Mouse (Mus musculus): ENCODE measurements around the gene Exosc6. TPM values are rescaled to one million over a fixed set of nuclear protein-coding genes. Genes with fewer than 3 reads are reported as not detected.
"Not testable (repeated sequence)": the region's sequence is repeated elsewhere in the genome, so short reads cannot be mapped to it uniquely, and the experiment has no call there.

Gene Exosc6
- polyA plus RNA-seq (2015; fragmentation: Nextera tagmentation; extraction: Ambion mirVana), result 5.6 and 6.4 TPM in 2 replicates

DNA sequence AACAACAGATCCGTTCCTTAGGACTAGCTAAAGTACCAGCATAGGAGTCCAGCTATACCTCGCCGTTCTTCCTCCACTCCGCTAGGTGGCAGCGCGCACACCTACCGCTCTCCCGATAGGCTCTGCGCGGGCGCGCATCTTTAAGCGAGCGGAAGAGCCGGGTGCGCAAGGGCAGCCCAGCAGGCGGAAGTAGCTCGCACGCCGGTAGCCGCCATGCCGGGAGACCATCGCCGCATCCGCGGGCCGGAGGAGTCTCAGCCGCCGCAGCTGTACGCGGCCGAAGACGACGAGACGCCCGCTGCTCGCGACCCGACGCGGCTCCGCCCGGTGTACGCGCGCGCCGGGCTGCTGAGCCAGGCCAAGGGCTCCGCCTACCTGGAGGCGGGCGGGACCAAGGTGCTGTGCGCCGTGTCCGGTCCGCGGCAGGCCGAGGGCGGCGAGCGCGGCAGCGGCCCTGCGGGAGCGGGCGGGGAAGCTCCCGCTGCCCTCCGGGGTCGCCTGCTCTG is at the start of gene Exosc6:
Gene Exosc6, plus strand, starts transcription at position 182 of the 506 bp plus-strand sequence.
- peak within 1 kb of the TSS; percentile 86 for H3K4me2 ChIP-seq (ENCODE audit: low read depth, low read length)
- under 1% methylated on average over 61 of the region's 68 CpGs for WGBS
- peaks cover 43% of the 10 kb centered on the region for H3K36me3 ChIP-seq (ENCODE audit: control insufficient read depth, insufficient read depth)
- peak; percentile 90 for ATAC-seq (replicated peaks; ENCODE audit: extremely low read depth, insufficient read depth, low FRiP score)
- peak within 1 kb of the TSS; percentile 86 for H3K9ac ChIP-seq (ENCODE audit: low read length)
- peak within 1 kb of the TSS; percentile 84 for H3K4me3 ChIP-seq (ENCODE audit: low read length)
- no peaks in the 10 kb centered on the region for H3K27me3 ChIP-seq (ENCODE audit: control insufficient read depth, insufficient read depth, low read length)
- H3K4me1 ChIP-seq (ENCODE audit: control insufficient read depth, insufficient read depth, low read length), result peaks cover 13% of the 10 kb centered on the region
- no peaks in the 10 kb centered on the region for H3K9me3 ChIP-seq (replicated peaks; ENCODE audit: control insufficient read depth, low read length)
- H3K27ac ChIP-seq (ENCODE audit: low read length), result peak within 1 kb of the TSS; percentile 83

DNA sequence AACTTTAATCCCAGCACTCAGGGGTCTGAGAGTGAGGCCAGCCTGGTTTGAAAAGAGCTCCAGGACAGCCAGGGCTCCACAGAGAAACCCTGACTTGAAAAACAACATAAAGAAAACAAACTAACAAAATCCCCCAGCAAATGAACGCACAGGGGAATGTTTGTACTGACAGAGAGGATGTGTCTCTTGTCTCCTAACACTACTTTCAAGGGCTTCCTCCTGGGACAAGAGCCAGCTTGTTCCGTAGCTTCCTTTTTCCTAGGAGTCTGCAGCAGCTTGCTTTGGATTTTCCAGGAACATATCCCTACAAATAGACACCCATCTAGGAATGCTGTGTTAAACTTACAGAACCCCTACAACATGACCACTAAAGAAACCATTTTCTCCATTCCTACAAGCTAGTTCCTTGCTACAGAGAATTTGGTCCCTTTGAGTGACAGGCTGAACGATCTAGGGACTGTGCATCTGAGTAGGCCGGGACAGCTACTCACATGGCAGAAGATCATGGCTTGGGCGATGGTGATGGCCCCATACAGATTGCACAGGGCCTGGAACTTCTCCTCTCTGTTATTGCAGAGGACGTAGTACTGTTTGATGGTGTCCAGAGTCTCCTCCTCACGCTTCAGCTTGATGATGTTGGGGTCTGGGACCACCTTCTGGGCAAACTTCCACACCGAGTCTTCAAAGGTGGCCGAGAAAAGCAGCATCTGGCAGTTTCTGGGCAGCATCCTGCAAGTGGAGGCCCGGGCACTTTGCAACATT is 45.7 kb upstream of the Exosc6 start:
- H3K9me3 ChIP-seq (replicated peaks; ENCODE audit: control insufficient read depth, low read length); H3K9ac ChIP-seq (ENCODE audit: low read length); H3K4me3 ChIP-seq (ENCODE audit: low read length); H3K4me2 ChIP-seq (ENCODE audit: low read depth, low read length); H3K4me1 ChIP-seq (ENCODE audit: control insufficient read depth, insufficient read depth, low read length); H3K27me3 ChIP-seq (ENCODE audit: control insufficient read depth, insufficient read depth, low read length); ATAC-seq (replicated peaks; ENCODE audit: extremely low read depth, insufficient read depth, low FRiP score); H3K27ac ChIP-seq (ENCODE audit: low read length): not testable (repeated sequence)
- WGBS, result 83% methylated on average over 8 of the region's 10 CpGs
- H3K36me3 ChIP-seq (ENCODE audit: control insufficient read depth, insufficient read depth), result peaks cover 18% of the 10 kb centered on the region

GRCm38 (mm10) chr8:111026609-111027008 is 29.5 kb upstream of the Exosc6 start:
- not testable (repeated sequence) for H3K27me3 ChIP-seq (ENCODE audit: control insufficient read depth, insufficient read depth, low read length); H3K4me1 ChIP-seq (ENCODE audit: control insufficient read depth, insufficient read depth, low read length); H3K27ac ChIP-seq (ENCODE audit: low read length); H3K9me3 ChIP-seq (replicated peaks; ENCODE audit: control insufficient read depth, low read length); H3K4me2 ChIP-seq (ENCODE audit: low read depth, low read length); H3K36me3 ChIP-seq (ENCODE audit: control insufficient read depth, insufficient read depth); H3K4me3 ChIP-seq (ENCODE audit: low read length); ATAC-seq (replicated peaks; ENCODE audit: extremely low read depth, insufficient read depth, low FRiP score); H3K9ac ChIP-seq (ENCODE audit: low read length)
- 89% methylated on average over 1 of the region's 2 CpGs for WGBS

GRCm38 (mm10) chr8:111027391-111027937 is 28.7 kb upstream of the Exosc6 start:
- Histone ChIP-seq H3K36me3 (ENCODE audit: control insufficient read depth, insufficient read depth) (no peaks in the 10 kb centered on the region), H3K4me2 (ENCODE audit: low read depth, low read length) (peak overlapping the region; percentile 79), H3K27me3 (ENCODE audit: control insufficient read depth, insufficient read depth, low read length) (peaks cover 4% of the 10 kb centered on the region; the same call in 1 of the 2 replicates), H3K27ac (ENCODE audit: low read length) (peak overlapping the region; percentile 72), H3K9ac (ENCODE audit: low read length) (peak overlapping the region; percentile 83), H3K4me1 (ENCODE audit: control insufficient read depth, insufficient read depth, low read length) (peaks cover 3% of the 10 kb centered on the region; the same call in 1 of the 2 replicates), H3K9me3 (replicated peaks; ENCODE audit: control insufficient read depth, low read length) (no peaks in the 10 kb centered on the region), H3K4me3 (ENCODE audit: low read length) (peak overlapping the region; percentile 69)
- peak; percentile 95 for ATAC-seq (replicated peaks; ENCODE audit: extremely low read depth, insufficient read depth, low FRiP score)
- under 1% methylated on average over 31 of the region's 31 CpGs for WGBS

DNA sequence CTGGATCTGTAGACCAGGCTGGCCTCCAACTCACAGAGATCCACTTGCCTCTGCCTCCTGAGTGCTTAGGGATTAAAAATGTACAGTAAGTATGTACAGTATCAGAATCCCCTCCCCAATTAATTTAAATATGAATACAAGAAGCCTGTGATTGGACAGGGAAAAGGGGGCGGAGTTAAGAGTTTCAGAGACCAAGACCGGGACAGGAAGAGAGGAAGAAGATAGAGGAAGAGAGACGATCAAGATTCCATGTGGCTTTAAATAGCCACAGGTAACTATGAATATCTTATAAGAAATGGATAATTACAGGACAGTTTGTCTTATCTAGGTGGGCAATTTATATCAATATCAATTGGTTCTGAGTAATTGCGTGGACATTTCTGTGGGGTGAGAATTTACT is 26.6 kb upstream of the Exosc6 start:
- WGBS, result 40% methylated on average over 4 of the region's 4 CpGs

DNA sequence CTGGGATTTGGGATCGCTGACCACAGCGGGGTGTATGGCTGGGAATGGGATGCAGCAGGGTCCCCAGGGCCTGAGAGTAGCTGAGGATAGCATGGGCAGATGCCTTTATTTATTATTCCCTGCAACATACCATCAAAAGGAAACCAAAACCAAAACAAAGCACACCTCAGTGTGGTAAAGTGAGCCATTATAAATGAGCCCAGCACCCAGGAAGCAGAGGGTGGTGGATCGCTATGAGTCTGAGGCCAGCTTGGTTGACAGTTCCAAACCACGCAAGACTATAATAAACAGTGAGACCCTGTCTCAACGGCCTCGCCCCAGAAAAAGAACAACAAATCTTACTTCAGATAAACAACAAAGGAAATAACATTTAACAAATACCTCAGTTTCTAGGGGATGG is 26.1 kb upstream of the Exosc6 start:
- H3K9ac ChIP-seq (ENCODE audit: low read length), result no peak overlapping the region
- H3K36me3 ChIP-seq (ENCODE audit: control insufficient read depth, insufficient read depth), result no peaks in the 10 kb centered on the region
- H3K4me2 ChIP-seq (ENCODE audit: low read depth, low read length), result no peak overlapping the region
- H3K4me1 ChIP-seq (ENCODE audit: control insufficient read depth, insufficient read depth, low read length), result peaks cover 11% of the 10 kb centered on the region
- H3K9me3 ChIP-seq (replicated peaks; ENCODE audit: control insufficient read depth, low read length), result no peaks in the 10 kb centered on the region
- no peak overlapping the region for H3K4me3 ChIP-seq (ENCODE audit: low read length)
- H3K27ac ChIP-seq (ENCODE audit: low read length), result no peak overlapping the region
- WGBS, result 74% methylated on average over 6 of the region's 6 CpGs
- peaks cover 4% of the 10 kb centered on the region; the same call in 1 of the 2 replicates for H3K27me3 ChIP-seq (ENCODE audit: control insufficient read depth, insufficient read depth, low read length)
- no peak for ATAC-seq (replicated peaks; ENCODE audit: extremely low read depth, insufficient read depth, low FRiP score)

More for the DNA sequence above, 26.6 kb upstream of the Exosc6 start:
- H3K9ac ChIP-seq (ENCODE audit: low read length), result no peak overlapping the region
- H3K4me1 ChIP-seq (ENCODE audit: control insufficient read depth, insufficient read depth, low read length), result peaks cover 7% of the 10 kb centered on the region
- no peaks in the 10 kb centered on the region for H3K36me3 ChIP-seq (ENCODE audit: control insufficient read depth, insufficient read depth)
- peaks cover 4% of the 10 kb centered on the region; the same call in 1 of the 2 replicates for H3K27me3 ChIP-seq (ENCODE audit: control insufficient read depth, insufficient read depth, low read length)
- H3K27ac ChIP-seq (ENCODE audit: low read length), result no peak overlapping the region
- H3K4me2 ChIP-seq (ENCODE audit: low read depth, low read length), result no peak overlapping the region
- no peak overlapping the region for H3K4me3 ChIP-seq (ENCODE audit: low read length)
- no peak for ATAC-seq (replicated peaks; ENCODE audit: extremely low read depth, insufficient read depth, low FRiP score)
- H3K9me3 ChIP-seq (replicated peaks; ENCODE audit: control insufficient read depth, low read length), result no peaks in the 10 kb centered on the region

- no peak within 1 kb of the TSS for H3K4me2 ChIP-seq (ENCODE audit: low read depth, low read length)
- 92% methylated on average over 19 of the region's 19 CpGs for WGBS
These were observed 24.6 kb upstream of the Exosc6 start, which contains the start of gene Ddx19b for GRCm38 (mm10) chr8:111031572-111031971. Gene Ddx19b, minus strand, starts transcription at chr8:111031751.

GRCm38 (mm10) chr8:111032916-111033315 is 23.2 kb upstream of the Exosc6 start, which contains the start of gene Aars:
Gene Aars, plus strand, starts transcription at chr8:111033144.
- no peak for ATAC-seq (replicated peaks; ENCODE audit: extremely low read depth, insufficient read depth, low FRiP score)
- Histone ChIP-seq H3K9ac (ENCODE audit: low read length) (peak within 1 kb of the TSS; percentile 77), H3K4me3 (ENCODE audit: low read length) (peak within 1 kb of the TSS; percentile 96), H3K27me3 (ENCODE audit: control insufficient read depth, insufficient read depth, low read length) (peaks cover 4% of the 10 kb centered on the region; the same call in 1 of the 2 replicates), H3K4me2 (ENCODE audit: low read depth, low read length) (peak within 1 kb of the TSS; percentile 82), H3K4me1 (ENCODE audit: control insufficient read depth, insufficient read depth, low read length) (peaks cover 8% of the 10 kb centered on the region), H3K36me3 (ENCODE audit: control insufficient read depth, insufficient read depth) (peaks cover 10% of the 10 kb centered on the region), H3K9me3 (replicated peaks; ENCODE audit: control insufficient read depth, low read length) (no peaks in the 10 kb centered on the region), H3K27ac (ENCODE audit: low read length) (peak within 1 kb of the TSS; percentile 61)
- 95% methylated on average over 7 of the region's 7 CpGs for WGBS

More at GRCm38 (mm10) chr8:111031572-111031971, 24.6 kb upstream of the Exosc6 start, which contains the start of gene Ddx19b:
- H3K4me1 ChIP-seq (ENCODE audit: control insufficient read depth, insufficient read depth, low read length), result peaks cover 11% of the 10 kb centered on the region
- no peak within 1 kb of the TSS for H3K9ac ChIP-seq (ENCODE audit: low read length)
- ATAC-seq (replicated peaks; ENCODE audit: extremely low read depth, insufficient read depth, low FRiP score), result no peak
- peaks cover 4% of the 10 kb centered on the region; the same call in 1 of the 2 replicates for H3K27me3 ChIP-seq (ENCODE audit: control insufficient read depth, insufficient read depth, low read length)
- H3K4me3 ChIP-seq (ENCODE audit: low read length), result no peak within 1 kb of the TSS
- no peak within 1 kb of the TSS for H3K27ac ChIP-seq (ENCODE audit: low read length)
- no peaks in the 10 kb centered on the region for H3K9me3 ChIP-seq (replicated peaks; ENCODE audit: control insufficient read depth, low read length)
- H3K36me3 ChIP-seq (ENCODE audit: control insufficient read depth, insufficient read depth), result peaks cover under 1% of the 10 kb centered on the region; the same call in 1 of the 2 replicates

Data from heart, embryonic 16.5 days (tissue).